ENCODE assay signal across 8 mouse cellular contexts in the genomic region with DNA sequence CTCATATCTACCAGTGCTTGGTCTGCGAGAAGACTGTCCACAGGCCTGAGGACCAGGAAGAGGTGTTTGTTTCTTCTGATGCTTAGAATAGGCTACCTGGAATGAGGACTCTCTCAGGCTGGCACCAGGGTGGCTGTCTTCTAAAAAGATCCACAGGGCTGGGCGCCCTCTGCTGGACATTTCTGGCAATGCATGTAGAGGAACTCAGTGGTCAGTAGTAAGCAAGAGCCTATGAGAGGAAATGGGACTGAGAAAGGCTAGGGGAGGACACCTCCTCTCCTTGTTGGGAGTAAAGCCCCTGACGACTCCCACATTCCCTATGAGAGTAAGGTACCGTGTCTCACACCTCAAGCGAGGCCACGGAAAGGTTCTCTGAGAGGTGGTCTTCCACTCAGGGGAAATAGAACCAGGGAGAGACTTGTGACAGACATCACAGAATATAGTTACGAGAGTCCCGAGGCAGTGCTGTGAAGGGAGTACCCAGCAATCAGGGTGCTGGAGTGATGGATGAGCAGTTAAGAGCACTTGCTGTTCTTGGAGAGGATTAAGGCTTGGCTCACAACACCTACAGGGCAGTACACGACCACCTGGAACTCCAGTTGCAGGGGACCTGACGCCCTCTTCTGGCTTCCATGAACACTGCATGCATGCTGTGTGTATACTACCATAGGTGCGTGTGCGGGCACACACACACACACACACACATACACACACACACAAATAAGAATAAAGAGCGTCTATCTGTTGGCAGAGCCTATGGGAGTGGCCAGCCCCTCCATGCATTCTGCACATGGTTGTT. TPM values are rescaled to one million over a fixed set of nuclear protein-coding genes. Genes with fewer than 3 reads are reported as not detected.
DNase-seq lines count a peak whose midpoint lies in the region; ATAC-seq and TF ChIP-seq lines count a peak whose summit lies in the region.

No protein-coding gene starts in this region.

- no peak overlapping the region for H3K27ac ChIP-seq in forebrain, embryonic 14.5 days (ENCODE audit: low read depth, low read length)
- H3K27ac ChIP-seq in lung, embryonic 14.5 days (ENCODE audit: low read depth) = no peak overlapping the region

- H3K4me3 ChIP-seq in G1E (ENCODE audit: low read depth, low read length) = no peak overlapping the region
- no peak overlapping the region for H3K4me3 ChIP-seq in forebrain, embryonic 14.5 days (ENCODE audit: low read depth, low read length)
- H3K4me3 ChIP-seq in lung, embryonic 14.5 days (ENCODE audit: low read depth, low read length) = no peak overlapping the region

- 66% methylated on average over 13 of the region's 13 CpGs for WGBS in forebrain, embryonic 14.5 days
- WGBS in lung, embryonic 14.5 days = 58% methylated on average over 13 of the region's 13 CpGs

- no peak overlapping the region for H3K9ac ChIP-seq in forebrain, embryonic 14.5 days (ENCODE audit: low read length)
- H3K9ac ChIP-seq in lung, embryonic 14.5 days = no peak overlapping the region

- peak; percentile 28; the same call in 1 of the 2 replicates for ATAC-seq in G1E (ENCODE audit: extremely low read depth, insufficient number of reproducible peaks, low FRiP score, poor library complexity, severe bottlenecking)
- peak; percentile 83 for ATAC-seq in cerebellum, adult (ENCODE audit: insufficient number of reproducible peaks, low FRiP score, low TSS enrichment)
- peak; percentile 68 for ATAC-seq in forebrain, embryonic 14.5 days
- ATAC-seq in hematopoietic stem cell, adult 5-6 weeks (replicated peaks in 1 of 2; ENCODE audit: insufficient read depth in 1 of 2, low FRiP score in 2 of 2, low TSS enrichment in 1 of 2, low read depth in 1 of 2, poor library complexity in 2 of 2, severe bottlenecking in 2 of 2) = peak; percentile 86 to 87
- peak; percentile 79 for ATAC-seq in lung, embryonic 14.5 days (ENCODE audit: insufficient read depth)

- TF ChIP-seq CTCF in G1E (IDR thresholded peaks at IDR 0.05; ENCODE audit: low read depth, low read length) = peak; percentile 52
- TF ChIP-seq CTCF in lung, embryonic 14.5 days (IDR thresholded peaks at IDR 0.05; ENCODE audit: low read depth) = peak; percentile 96

- DNase-seq in G1E (ENCODE audit: low spot score) = peak; percentile 39
- peak; percentile 91 for DNase-seq in forebrain, embryonic 14.5 days (ENCODE audit: low spot score)
- peak; percentile 58 to 87 for DNase-seq in layer of hippocampus, adult 18-20 months (ENCODE audit: low spot score in 2 of 2)
- DNase-seq in lung, embryonic 14.5 days = peak; percentile 97
- DNase-seq in ovary, postnatal 10 days (ENCODE audit: low spot score) = peak; percentile 67
- peak; percentile 37 to 45 for DNase-seq in thymus, adult 18-20 months

- no peaks in the 10 kb centered on the region for H3K4me1 ChIP-seq in G1E (ENCODE audit: insufficient read depth, low read depth, low read length)
- H3K4me1 ChIP-seq in forebrain, embryonic 14.5 days (ENCODE audit: control insufficient read depth, insufficient read depth, low read length) = no peaks in the 10 kb centered on the region
- H3K4me1 ChIP-seq in lung, embryonic 14.5 days (ENCODE audit: insufficient read depth) = no peaks in the 10 kb centered on the region

- peaks cover 6% of the 10 kb centered on the region; the same call in 1 of the 2 replicates for H3K27me3 ChIP-seq in G1E (ENCODE audit: insufficient read depth, low read length)
- no peaks in the 10 kb centered on the region for H3K27me3 ChIP-seq in forebrain, embryonic 14.5 days (replicated peaks; ENCODE audit: control insufficient read depth, insufficient read depth, low read length)
- H3K27me3 ChIP-seq in lung, embryonic 14.5 days (ENCODE audit: insufficient read depth, low read length) = no peaks in the 10 kb centered on the region

- H3K4me2 ChIP-seq in forebrain, embryonic 14.5 days (ENCODE audit: low read length) = no peak overlapping the region
- no peak overlapping the region for H3K4me2 ChIP-seq in lung, embryonic 14.5 days

- no peaks in the 10 kb centered on the region for H3K9me3 ChIP-seq in G1E (replicated peaks)
- H3K9me3 ChIP-seq in forebrain, embryonic 14.5 days (replicated peaks; ENCODE audit: control insufficient read depth, low read length) = no peaks in the 10 kb centered on the region
- no peaks in the 10 kb centered on the region for H3K9me3 ChIP-seq in lung, embryonic 14.5 days (ENCODE audit: low read depth, low read length)

- no peaks in the 10 kb centered on the region for H3K36me3 ChIP-seq in G1E (replicated peaks)
- no peaks in the 10 kb centered on the region for H3K36me3 ChIP-seq in forebrain, embryonic 14.5 days (ENCODE audit: control insufficient read depth, insufficient read depth, low read length)
- no peaks in the 10 kb centered on the region for H3K36me3 ChIP-seq in lung, embryonic 14.5 days (ENCODE audit: insufficient read depth)

RNA-seq across cellular contexts. Expression of a gene that starts 34.6 kb away (rescaled TPM):
- total RNA-seq in G1E (2014; fragmentation: Nextera tagmentation) (24.9 and 26.6 TPM in 2 replicates), G1E (2017) (50.9 and 53.0 TPM in 2 replicates)
- polyA plus RNA-seq in G1E (2012) = 15.9 and 28.4 TPM in 2 replicates
- 17.0 and 18.5 TPM in 2 replicates for polyA plus RNA-seq in forebrain, embryonic 14.5 days (2014; fragmentation: Nextera tagmentation; extraction: Ambion mirVana)
- total RNA-seq in hematopoietic stem cell, adult 5-6 weeks (2017) = 8.1 and 31.4 TPM in 2 replicates
- 10 to 100 TPM; 14.7 to 15.7 TPM for total RNA-seq in layer of hippocampus, adult 18-20 months (2021)
- polyA plus RNA-seq in lung, embryonic 14.5 days (2014; fragmentation: Nextera tagmentation; extraction: Ambion mirVana) = 76.4 and 79.8 TPM in 2 replicates

RNA-seq across cellular contexts. Expression of a gene that starts 41.1 kb away (rescaled TPM):
- total RNA-seq in G1E (2014; fragmentation: Nextera tagmentation) (3.0 and 3.7 TPM in 2 replicates), G1E (2017) (12.3 and 15.0 TPM in 2 replicates)
- polyA plus RNA-seq in G1E (2012) = 6.3 and 6.7 TPM in 2 replicates
- 18.4 and 19.9 TPM in 2 replicates for polyA plus RNA-seq in forebrain, embryonic 14.5 days (2014; fragmentation: Nextera tagmentation; extraction: Ambion mirVana)
- total RNA-seq in hematopoietic stem cell, adult 5-6 weeks (2017) = 17.9 and 20.1 TPM in 2 replicates
- 10 to 100 TPM; 26.0 to 27.4 TPM for total RNA-seq in layer of hippocampus, adult 18-20 months (2021)
- polyA plus RNA-seq in lung, embryonic 14.5 days (2014; fragmentation: Nextera tagmentation; extraction: Ambion mirVana) = 15.0 and 15.1 TPM in 2 replicates

Comparison
In these comparisons a context has a peak if more than half of its experiments do, and no peak if none do; other contexts are left out.
1. ATAC-seq: peak in every context shown above with its lines; median percentile 86 in hematopoietic stem cell, adult 5-6 weeks; 83 in cerebellum, adult; 79 in lung, embryonic 14.5 days; 68 in forebrain, embryonic 14.5 days; 28 in G1E.
2. DNase-seq: peak in every context shown above with its lines; median percentile 97 in lung, embryonic 14.5 days; 91 in forebrain, embryonic 14.5 days; 72 in layer of hippocampus, adult 18-20 months; 67 in ovary, postnatal 10 days; 41 in thymus, adult 18-20 months; 39 in G1E.